Mouse (Mus musculus): Measurements from ENCODE around the gene Rasgrp3. TPM values are rescaled to one million over a fixed set of nuclear protein-coding genes. Genes with fewer than 3 reads are reported as not detected.

The Rasgrp3 gene
- polyA plus RNA-seq, 1 experiment from 2014 or later = 5.7 TPM

DNA sequence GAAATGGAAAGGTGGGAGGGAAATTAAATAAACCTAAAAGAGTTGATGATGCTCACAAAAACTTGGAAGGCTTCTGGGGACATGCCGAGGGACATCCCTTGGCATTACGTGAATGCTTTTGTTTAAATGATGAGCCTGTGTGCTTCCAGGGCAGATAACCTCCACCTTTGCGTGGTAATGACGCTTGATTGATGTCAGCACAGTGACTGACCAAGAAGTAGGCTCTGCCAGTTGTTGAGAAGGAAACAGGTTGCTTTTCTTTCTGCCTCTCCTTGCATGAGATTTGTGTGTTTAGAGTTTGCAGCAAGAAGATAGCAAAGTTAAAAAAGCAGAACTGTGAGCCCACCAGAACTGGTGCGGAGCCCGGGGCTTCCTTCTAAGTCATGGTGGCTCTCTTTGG is 1.1 kb downstream of the Rasgrp3 start:
- 81% methylated on average over 6 of the region's 6 CpGs for WGBS
- Histone ChIP-seq H3K9me3 (replicated peaks; ENCODE audit: control insufficient read depth, low read length, poor library complexity, severe bottlenecking) (no peaks in the 10 kb centered on the region), H3K9ac (ENCODE audit: low read depth, low read length) (no peak overlapping the region), H3K4me3 (ENCODE audit: low read depth, low read length) (no peak overlapping the region), H3K27ac (ENCODE audit: low read length) (no peak overlapping the region), H3K27me3 (ENCODE audit: control insufficient read depth, insufficient read depth, low read depth, low read length) (no peaks in the 10 kb centered on the region), H3K4me1 (ENCODE audit: control insufficient read depth, insufficient read depth, low read length) (0 out of 2 replicates have a peak, but pooled peaks cover 2% of the 10 kb centered on the region), H3K36me3 (ENCODE audit: control insufficient read depth, insufficient read depth, low read length) (no peaks in the 10 kb centered on the region), H3K4me2 (ENCODE audit: low read length) (no peak overlapping the region)
- ATAC-seq = no peak

DNA sequence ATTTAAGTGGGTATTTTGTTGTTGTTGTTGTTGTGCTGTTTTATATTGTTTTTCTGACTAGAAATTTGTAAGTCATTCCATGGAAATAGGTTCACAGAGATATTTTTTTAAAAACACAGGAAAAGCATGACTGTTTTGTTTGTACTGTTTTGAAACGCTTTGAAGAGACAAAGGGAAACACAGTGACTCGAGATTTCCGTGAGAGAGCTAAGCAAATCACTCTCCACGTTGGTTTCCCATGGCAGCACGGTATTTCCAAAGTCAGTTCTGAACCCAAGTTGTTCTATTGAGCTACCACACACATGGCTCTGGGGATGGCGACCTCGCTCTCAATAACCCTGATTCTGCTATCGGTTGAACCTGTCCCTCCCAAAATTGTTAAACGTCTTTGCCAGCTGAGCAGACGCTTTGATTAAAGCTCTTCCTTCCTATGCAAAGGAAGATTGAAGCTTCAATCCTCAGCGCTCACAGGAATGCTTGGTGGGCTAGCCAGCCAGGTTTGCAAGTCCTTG is 1.6 kb downstream of the Rasgrp3 start:
- Histone ChIP-seq H3K9ac (ENCODE audit: low read depth, low read length) (no peak overlapping the region), H3K4me2 (ENCODE audit: low read length) (no peak overlapping the region), H3K27ac (ENCODE audit: low read length) (no peak overlapping the region), H3K27me3 (ENCODE audit: control insufficient read depth, insufficient read depth, low read depth, low read length) (no peaks in the 10 kb centered on the region), H3K36me3 (ENCODE audit: control insufficient read depth, insufficient read depth, low read length) (no peaks in the 10 kb centered on the region), H3K9me3 (replicated peaks; ENCODE audit: control insufficient read depth, low read length, poor library complexity, severe bottlenecking) (no peaks in the 10 kb centered on the region), H3K4me3 (ENCODE audit: low read depth, low read length) (no peak overlapping the region), H3K4me1 (ENCODE audit: control insufficient read depth, insufficient read depth, low read length) (0 out of 2 replicates have a peak, but pooled peaks cover 2% of the 10 kb centered on the region)
- WGBS = 74% methylated on average over 11 of the region's 11 CpGs
- ATAC-seq = no peak

DNA sequence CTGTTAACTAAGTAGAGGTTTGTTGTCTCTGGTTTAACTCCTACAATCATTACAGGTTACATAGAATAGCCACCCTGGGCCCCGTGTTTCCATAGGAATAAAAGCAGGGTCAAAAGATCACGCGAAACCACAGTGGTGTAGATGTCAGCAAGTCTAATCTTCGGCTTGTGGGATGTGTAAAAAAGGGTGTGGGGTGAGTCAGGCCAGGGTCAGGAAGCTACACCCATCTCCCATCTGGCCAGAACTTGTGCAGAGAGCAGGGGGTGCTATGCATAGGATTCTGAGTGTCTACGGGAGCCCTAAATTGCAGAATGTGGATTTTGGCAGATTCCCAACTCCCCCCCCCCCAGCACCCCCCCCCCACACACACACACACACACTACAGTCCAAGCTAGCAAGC is 2.5 kb downstream of the Rasgrp3 start:
- H3K4me1 ChIP-seq (ENCODE audit: control insufficient read depth, insufficient read depth, low read length) = 0 out of 2 replicates have a peak, but pooled peaks cover 2% of the 10 kb centered on the region
- H3K9me3 ChIP-seq (replicated peaks; ENCODE audit: control insufficient read depth, low read length, poor library complexity, severe bottlenecking) = no peaks in the 10 kb centered on the region
- 69% methylated on average over 5 of the region's 5 CpGs for WGBS
- no peaks in the 10 kb centered on the region for H3K27me3 ChIP-seq (ENCODE audit: control insufficient read depth, insufficient read depth, low read depth, low read length)
- no peak overlapping the region for H3K4me3 ChIP-seq (ENCODE audit: low read depth, low read length)
- no peak for ATAC-seq
- no peak overlapping the region for H3K9ac ChIP-seq (ENCODE audit: low read depth, low read length)
- no peak overlapping the region for H3K4me2 ChIP-seq (ENCODE audit: low read length)
- H3K27ac ChIP-seq (ENCODE audit: low read length) = no peak overlapping the region
- H3K36me3 ChIP-seq (ENCODE audit: control insufficient read depth, insufficient read depth, low read length) = no peaks in the 10 kb centered on the region

DNA sequence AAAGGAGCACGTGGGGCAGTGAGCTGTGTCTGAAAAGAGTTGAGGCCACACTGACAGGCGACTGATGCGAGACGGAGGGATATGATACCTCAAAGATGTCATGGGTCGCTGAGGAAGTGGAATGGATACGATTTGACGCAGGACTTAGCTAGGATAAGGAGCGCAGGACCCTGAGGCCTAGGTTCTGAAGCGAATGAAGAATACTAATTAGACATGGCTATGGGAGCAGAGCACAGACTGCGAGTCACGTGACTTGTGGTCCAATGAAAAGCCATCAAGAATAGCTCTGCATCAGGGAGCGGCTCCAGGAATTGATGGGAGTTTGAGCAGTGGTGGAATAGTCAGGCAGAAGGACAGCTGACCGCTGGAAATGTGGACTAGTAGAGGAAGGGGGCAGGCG is 3.4 kb downstream of the Rasgrp3 start:
- H3K4me2 ChIP-seq (ENCODE audit: low read length) = no peak overlapping the region
- no peaks in the 10 kb centered on the region for H3K9me3 ChIP-seq (replicated peaks; ENCODE audit: control insufficient read depth, low read length, poor library complexity, severe bottlenecking)
- H3K4me3 ChIP-seq (ENCODE audit: low read depth, low read length) = no peak overlapping the region
- H3K27ac ChIP-seq (ENCODE audit: low read length) = no peak overlapping the region
- WGBS = 59% methylated on average over 14 of the region's 14 CpGs
- no peak overlapping the region for H3K9ac ChIP-seq (ENCODE audit: low read depth, low read length)
- H3K27me3 ChIP-seq (ENCODE audit: control insufficient read depth, insufficient read depth, low read depth, low read length) = no peaks in the 10 kb centered on the region
- no peaks in the 10 kb centered on the region for H3K36me3 ChIP-seq (ENCODE audit: control insufficient read depth, insufficient read depth, low read length)
- ATAC-seq = peak; percentile 68
- 0 out of 2 replicates have a peak, but pooled peaks cover 2% of the 10 kb centered on the region for H3K4me1 ChIP-seq (ENCODE audit: control insufficient read depth, insufficient read depth, low read length)

DNA sequence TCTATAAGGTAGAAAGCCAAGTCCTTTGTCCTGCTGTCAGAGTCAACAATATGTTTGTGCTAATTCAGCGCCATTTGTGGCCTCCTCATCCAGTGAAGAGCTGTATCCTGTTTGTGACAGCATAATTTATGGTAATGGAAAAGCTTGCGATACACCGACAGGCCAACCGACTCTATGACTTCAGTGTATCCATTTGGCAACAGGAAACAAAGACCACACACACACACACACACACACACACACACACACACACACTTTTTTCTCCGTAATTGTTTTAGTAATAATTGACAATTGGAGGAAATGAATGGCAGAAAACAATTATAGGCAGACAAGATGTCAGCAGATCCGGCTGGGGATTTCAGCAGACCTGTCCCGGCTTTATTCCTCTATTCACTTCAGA is 4.9 kb downstream of the Rasgrp3 start:
- ATAC-seq = no peak
- H3K9ac ChIP-seq (ENCODE audit: low read depth, low read length) = no peak overlapping the region
- H3K27ac ChIP-seq (ENCODE audit: low read length) = no peak overlapping the region
- H3K4me3 ChIP-seq (ENCODE audit: low read depth, low read length) = no peak overlapping the region
- 57% methylated on average over 7 of the region's 7 CpGs for WGBS
- H3K27me3 ChIP-seq (ENCODE audit: control insufficient read depth, insufficient read depth, low read depth, low read length) = no peaks in the 10 kb centered on the region
- H3K9me3 ChIP-seq (replicated peaks; ENCODE audit: control insufficient read depth, low read length, poor library complexity, severe bottlenecking) = no peaks in the 10 kb centered on the region
- no peaks in the 10 kb centered on the region for H3K36me3 ChIP-seq (ENCODE audit: control insufficient read depth, insufficient read depth, low read length)
- H3K4me2 ChIP-seq (ENCODE audit: low read length) = no peak overlapping the region
- 0 out of 2 replicates have a peak, but pooled peaks cover 2% of the 10 kb centered on the region for H3K4me1 ChIP-seq (ENCODE audit: control insufficient read depth, insufficient read depth, low read length)

DNA sequence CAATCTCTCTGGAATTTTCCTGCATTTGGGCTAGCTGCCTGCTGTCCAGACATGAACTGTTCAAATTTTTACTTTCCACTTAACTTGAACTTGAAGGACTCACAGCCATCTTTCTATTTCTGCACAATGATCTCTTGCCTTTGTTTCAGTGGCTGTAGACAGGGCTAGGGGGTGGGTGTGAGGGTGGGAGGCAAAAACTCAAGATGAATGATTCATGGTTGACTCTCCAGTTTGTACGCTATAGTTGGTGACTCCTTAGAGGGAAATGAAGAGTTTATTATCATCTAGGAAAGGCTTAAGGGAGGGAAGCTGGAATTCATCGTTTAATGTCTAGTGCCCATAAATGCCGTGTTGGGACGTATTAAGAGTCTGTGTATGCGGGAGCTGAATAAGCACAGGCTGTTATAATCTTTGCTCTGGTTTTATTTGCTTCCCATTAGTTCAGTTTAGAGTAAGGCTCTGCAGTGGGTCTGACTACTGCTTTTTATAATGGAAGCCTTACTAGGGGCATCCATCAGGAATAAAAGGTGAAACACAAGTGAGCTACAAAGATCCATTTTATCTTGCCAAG is 5.6 kb downstream of the Rasgrp3 start:
- Histone ChIP-seq H3K27me3 (ENCODE audit: control insufficient read depth, insufficient read depth, low read depth, low read length) (no peaks in the 10 kb centered on the region), H3K4me2 (ENCODE audit: low read length) (no peak overlapping the region), H3K4me3 (ENCODE audit: low read depth, low read length) (no peak overlapping the region), H3K27ac (ENCODE audit: low read length) (no peak overlapping the region), H3K36me3 (ENCODE audit: control insufficient read depth, insufficient read depth, low read length) (no peaks in the 10 kb centered on the region), H3K9me3 (replicated peaks; ENCODE audit: control insufficient read depth, low read length, poor library complexity, severe bottlenecking) (no peaks in the 10 kb centered on the region), H3K9ac (ENCODE audit: low read depth, low read length) (no peak overlapping the region), H3K4me1 (ENCODE audit: control insufficient read depth, insufficient read depth, low read length) (0 out of 2 replicates have a peak, but pooled peaks cover 2% of the 10 kb centered on the region)
- no peak for ATAC-seq
- 65% methylated on average over 5 of the region's 5 CpGs for WGBS

DNA sequence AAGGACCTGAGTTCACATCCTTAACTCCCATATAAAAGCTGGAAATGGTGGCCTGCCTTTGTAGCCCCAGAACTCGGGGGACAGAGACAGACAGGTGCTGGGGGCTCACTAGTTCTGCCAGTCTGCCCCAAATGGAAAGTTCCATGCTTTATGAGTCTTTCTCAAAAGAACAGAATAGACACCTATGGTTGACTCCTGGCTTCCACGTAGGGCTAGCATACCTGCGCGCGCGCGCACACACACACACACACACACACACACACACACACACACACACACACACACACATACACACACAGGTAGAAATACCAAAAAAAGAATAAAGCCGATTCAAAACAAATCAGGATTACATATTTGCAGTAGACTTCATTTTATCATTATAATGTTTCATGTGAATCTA is 6.7 kb downstream of the Rasgrp3 start:
- Histone ChIP-seq H3K4me3 (ENCODE audit: low read depth, low read length) (no peak overlapping the region), H3K4me1 (ENCODE audit: control insufficient read depth, insufficient read depth, low read length) (0 out of 2 replicates have a peak, but pooled peaks cover 2% of the 10 kb centered on the region), H3K4me2 (ENCODE audit: low read length) (no peak overlapping the region), H3K36me3 (ENCODE audit: control insufficient read depth, insufficient read depth, low read length) (no peaks in the 10 kb centered on the region), H3K9me3 (replicated peaks; ENCODE audit: control insufficient read depth, low read length, poor library complexity, severe bottlenecking) (no peaks in the 10 kb centered on the region), H3K27ac (ENCODE audit: low read length) (no peak overlapping the region), H3K27me3 (ENCODE audit: control insufficient read depth, insufficient read depth, low read depth, low read length) (no peaks in the 10 kb centered on the region), H3K9ac (ENCODE audit: low read depth, low read length) (no peak overlapping the region)
- WGBS = 89% methylated on average over 8 of the region's 8 CpGs
- no peak for ATAC-seq

DNA sequence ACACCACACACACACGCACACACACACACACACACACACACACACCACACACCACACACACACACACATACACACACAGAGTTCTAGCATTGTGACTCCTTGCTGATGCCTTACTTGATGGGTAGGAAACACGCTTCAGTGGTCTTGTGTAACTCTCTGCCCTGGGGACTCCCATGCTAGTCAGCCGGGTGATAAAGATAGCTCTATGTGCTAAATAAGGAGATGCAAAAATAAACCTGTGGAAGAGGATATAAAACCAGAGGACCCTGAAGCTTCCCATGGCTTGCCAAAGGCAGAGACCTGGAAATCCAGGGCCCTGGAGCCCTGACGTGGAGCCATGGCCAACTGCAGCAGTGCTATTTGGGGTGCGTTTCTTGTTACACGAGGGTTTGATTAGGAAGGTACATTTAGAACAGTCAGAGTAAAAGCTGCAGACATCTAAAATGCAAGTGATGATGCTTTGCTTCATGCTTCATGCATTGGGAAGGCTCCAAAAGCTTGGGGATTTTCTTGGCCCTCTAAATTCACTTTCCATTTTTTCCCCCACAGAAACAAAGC is 7.4 kb downstream of the Rasgrp3 start:
- no peak overlapping the region for H3K4me3 ChIP-seq (ENCODE audit: low read depth, low read length)
- H3K36me3 ChIP-seq (ENCODE audit: control insufficient read depth, insufficient read depth, low read length) = no peaks in the 10 kb centered on the region
- ATAC-seq = no peak
- H3K9me3 ChIP-seq (replicated peaks; ENCODE audit: control insufficient read depth, low read length, poor library complexity, severe bottlenecking) = no peaks in the 10 kb centered on the region
- no peaks in the 10 kb centered on the region for H3K27me3 ChIP-seq (ENCODE audit: control insufficient read depth, insufficient read depth, low read depth, low read length)
- no peak overlapping the region for H3K27ac ChIP-seq (ENCODE audit: low read length)
- H3K9ac ChIP-seq (ENCODE audit: low read depth, low read length) = no peak overlapping the region
- 86% methylated on average over 6 of the region's 6 CpGs for WGBS
- H3K4me1 ChIP-seq (ENCODE audit: control insufficient read depth, insufficient read depth, low read length) = 0 out of 2 replicates have a peak, but pooled peaks cover 2% of the 10 kb centered on the region
- no peak overlapping the region for H3K4me2 ChIP-seq (ENCODE audit: low read length)

DNA sequence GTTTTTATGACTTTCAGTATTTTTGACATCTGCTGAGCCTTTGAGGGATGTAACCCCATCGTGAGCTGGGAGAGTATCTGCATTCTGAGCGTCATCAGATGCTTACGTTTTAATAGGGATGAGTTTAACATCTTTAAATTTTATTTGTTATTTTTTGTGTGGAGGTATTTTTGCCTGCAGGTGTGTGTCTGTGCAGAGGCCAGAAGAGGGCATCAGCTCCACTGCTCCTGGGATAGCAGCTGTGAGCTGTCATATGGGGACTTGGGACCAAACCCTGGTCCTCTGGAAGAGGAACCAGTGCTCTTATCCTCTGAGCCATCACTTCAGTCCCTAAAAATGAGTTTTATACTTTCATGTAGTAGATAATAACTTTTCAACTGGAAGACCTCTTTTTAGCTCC is 12.6 kb downstream of the Rasgrp3 start:
- H3K4me2 ChIP-seq (ENCODE audit: low read length) = no peak overlapping the region
- no peaks in the 10 kb centered on the region for H3K36me3 ChIP-seq (ENCODE audit: control insufficient read depth, insufficient read depth, low read length)
- H3K27ac ChIP-seq (ENCODE audit: low read length) = no peak overlapping the region
- no peaks in the 10 kb centered on the region for H3K4me1 ChIP-seq (ENCODE audit: control insufficient read depth, insufficient read depth, low read length)
- H3K9me3 ChIP-seq (replicated peaks; ENCODE audit: control insufficient read depth, low read length, poor library complexity, severe bottlenecking) = no peaks in the 10 kb centered on the region
- 93% methylated on average over 3 of the region's 3 CpGs for WGBS
- ATAC-seq = no peak
- no peak overlapping the region for H3K9ac ChIP-seq (ENCODE audit: low read depth, low read length)
- no peaks in the 10 kb centered on the region for H3K27me3 ChIP-seq (ENCODE audit: control insufficient read depth, insufficient read depth, low read depth, low read length)
- H3K4me3 ChIP-seq (ENCODE audit: low read depth, low read length) = no peak overlapping the region

All from midbrain, embryonic 16.5 days (tissue).